Mouse (Mus musculus): ENCODE measurements around the gene Bach1.

DNA sequence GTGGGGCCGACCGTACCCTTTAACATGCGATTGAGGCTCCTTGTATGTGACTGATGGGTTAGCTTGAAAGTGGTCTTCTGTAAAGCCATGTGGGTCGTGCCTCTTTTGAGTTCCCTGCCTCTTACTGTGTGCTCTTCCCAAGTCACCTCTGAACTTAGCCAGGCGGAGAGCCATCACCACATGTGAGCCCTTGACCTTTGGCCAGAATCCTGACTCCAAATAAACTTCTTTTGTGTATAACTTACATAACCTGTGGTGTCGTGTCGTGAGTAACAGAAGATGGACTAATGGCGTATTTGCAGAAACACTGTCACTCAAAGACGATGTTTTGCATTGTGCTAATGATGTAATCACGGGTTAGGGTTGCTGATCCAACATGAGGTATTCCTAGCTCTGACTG is 22.6 kb upstream of the Bach1 start:
- no peak for TF ChIP-seq CTCF (IDR thresholded peaks at IDR 0.05; ENCODE audit: low read depth)
- TF ChIP-seq EP300 (IDR thresholded peaks at IDR 0.05; ENCODE audit: low read depth): no peak

Data from heart, postnatal 0 days (tissue).